Mouse (Mus musculus): ENCODE measurements at regions not wholly inside any gene's neighbourhood (a gene's known extent, or its start where the extent isn't known, plus 50 kb on each side); places are given as distances from the start of the nearest gene placed in this dataset.

- WGBS, result 85% methylated on average over 7 of the region's 7 CpGs
- no peak overlapping the region for H3K4me2 ChIP-seq (ENCODE audit: low read depth, severe bottlenecking)
- DNase-seq (ENCODE audit: low spot score) (no peak), ATAC-seq (ENCODE audit: insufficient number of reproducible peaks, low FRiP score, low TSS enrichment, low read depth) (no peak)
- H3K27me3 ChIP-seq (ENCODE audit: control insufficient read depth, insufficient read depth, low read length), result no peaks in the 10 kb centered on the region
- no peaks in the 10 kb centered on the region for H3K4me1 ChIP-seq (ENCODE audit: control insufficient read depth, insufficient read depth, low read length)
- H3K9ac ChIP-seq (ENCODE audit: low read length), result no peak overlapping the region
- no peaks in the 10 kb centered on the region for H3K9me3 ChIP-seq (ENCODE audit: control insufficient read depth, low read length)
- H3K4me3 ChIP-seq (ENCODE audit: low read depth, low read length), result no peak overlapping the region
- H3K36me3 ChIP-seq (ENCODE audit: control insufficient read depth, insufficient read depth, low read length), result no peaks in the 10 kb centered on the region
- H3K27ac ChIP-seq (replicated peaks; ENCODE audit: low read depth, low read length), result no peak overlapping the region
These were observed 401.0 kb downstream of the Vrk1 start for GRCm38 (mm10) chr12:106411075-106411474.

GRCm38 (mm10) chr12:106426631-106427030 lies 416.6 kb downstream of the Vrk1 start:
- H3K9me3 ChIP-seq (ENCODE audit: control insufficient read depth, low read length), result no peaks in the 10 kb centered on the region
- H3K27ac ChIP-seq (replicated peaks; ENCODE audit: low read depth, low read length), result no peak overlapping the region
- no peak overlapping the region for H3K4me2 ChIP-seq (ENCODE audit: low read depth, severe bottlenecking)
- ATAC-seq (ENCODE audit: insufficient number of reproducible peaks, low FRiP score, low TSS enrichment, low read depth) (no peak), DNase-seq (ENCODE audit: low spot score) (no peak)
- no peaks in the 10 kb centered on the region for H3K36me3 ChIP-seq (ENCODE audit: control insufficient read depth, insufficient read depth, low read length)
- no peak overlapping the region for H3K4me3 ChIP-seq (ENCODE audit: low read depth, low read length)
- no peak overlapping the region for H3K9ac ChIP-seq (ENCODE audit: low read length)
- H3K4me1 ChIP-seq (ENCODE audit: control insufficient read depth, insufficient read depth, low read length), result no peaks in the 10 kb centered on the region
- H3K27me3 ChIP-seq (ENCODE audit: control insufficient read depth, insufficient read depth, low read length), result no peaks in the 10 kb centered on the region
- 84% methylated on average over 4 of the region's 4 CpGs for WGBS

GRCm38 (mm10) chr12:106429991-106430390 lies 420.0 kb downstream of the Vrk1 start:
- no peaks in the 10 kb centered on the region for H3K27me3 ChIP-seq (ENCODE audit: control insufficient read depth, insufficient read depth, low read length)
- ATAC-seq (ENCODE audit: insufficient number of reproducible peaks, low FRiP score, low TSS enrichment, low read depth) (no peak), DNase-seq (ENCODE audit: low spot score) (no peak)
- no peaks in the 10 kb centered on the region for H3K36me3 ChIP-seq (ENCODE audit: control insufficient read depth, insufficient read depth, low read length)
- H3K4me3 ChIP-seq (ENCODE audit: low read depth, low read length), result no peak overlapping the region
- 36% methylated on average over 7 of the region's 7 CpGs for WGBS
- no peaks in the 10 kb centered on the region for H3K4me1 ChIP-seq (ENCODE audit: control insufficient read depth, insufficient read depth, low read length)
- no peaks in the 10 kb centered on the region for H3K9me3 ChIP-seq (ENCODE audit: control insufficient read depth, low read length)
- H3K4me2 ChIP-seq (ENCODE audit: low read depth, severe bottlenecking), result no peak overlapping the region
- H3K9ac ChIP-seq (ENCODE audit: low read length), result no peak overlapping the region
- H3K27ac ChIP-seq (replicated peaks; ENCODE audit: low read depth, low read length), result no peak overlapping the region

GRCm38 (mm10) chr12:106445151-106445550 lies 435.1 kb downstream of the Vrk1 start:
- Histone ChIP-seq H3K9me3 (ENCODE audit: control insufficient read depth, low read length) (no peaks in the 10 kb centered on the region), H3K36me3 (ENCODE audit: control insufficient read depth, insufficient read depth, low read length) (no peaks in the 10 kb centered on the region), H3K27ac (replicated peaks; ENCODE audit: low read depth, low read length) (no peak overlapping the region), H3K4me1 (ENCODE audit: control insufficient read depth, insufficient read depth, low read length) (no peaks in the 10 kb centered on the region), H3K27me3 (ENCODE audit: control insufficient read depth, insufficient read depth, low read length) (no peaks in the 10 kb centered on the region), H3K9ac (ENCODE audit: low read length) (no peak overlapping the region), H3K4me3 (ENCODE audit: low read depth, low read length) (no peak overlapping the region), H3K4me2 (ENCODE audit: low read depth, severe bottlenecking) (no peak overlapping the region)
- DNase-seq (ENCODE audit: low spot score) (no peak), ATAC-seq (ENCODE audit: insufficient number of reproducible peaks, low FRiP score, low TSS enrichment, low read depth) (no peak)
- WGBS, result 48% methylated on average over 7 of the region's 7 CpGs

GRCm38 (mm10) chr12:106445976-106446375 lies 435.9 kb downstream of the Vrk1 start:
- H3K9me3 ChIP-seq (ENCODE audit: control insufficient read depth, low read length), result no peaks in the 10 kb centered on the region
- no peaks in the 10 kb centered on the region for H3K4me1 ChIP-seq (ENCODE audit: control insufficient read depth, insufficient read depth, low read length)
- no peaks in the 10 kb centered on the region for H3K27me3 ChIP-seq (ENCODE audit: control insufficient read depth, insufficient read depth, low read length)
- ATAC-seq (ENCODE audit: insufficient number of reproducible peaks, low FRiP score, low TSS enrichment, low read depth) (no peak), DNase-seq (ENCODE audit: low spot score) (no peak)
- H3K4me3 ChIP-seq (ENCODE audit: low read depth, low read length), result no peak overlapping the region
- no peak overlapping the region for H3K27ac ChIP-seq (replicated peaks; ENCODE audit: low read depth, low read length)
- no peaks in the 10 kb centered on the region for H3K36me3 ChIP-seq (ENCODE audit: control insufficient read depth, insufficient read depth, low read length)
- H3K4me2 ChIP-seq (ENCODE audit: low read depth, severe bottlenecking), result no peak overlapping the region
- H3K9ac ChIP-seq (ENCODE audit: low read length), result no peak overlapping the region
- WGBS, result 62% methylated on average over 10 of the region's 10 CpGs

- ATAC-seq (ENCODE audit: insufficient number of reproducible peaks, low FRiP score, low TSS enrichment, low read depth), result no peak
These were observed 437.0 kb downstream of the Vrk1 start for GRCm38 (mm10) chr12:106446876-106447532.

GRCm38 (mm10) chr12:106448551-106448950 lies 438.5 kb downstream of the Vrk1 start:
- ATAC-seq (ENCODE audit: insufficient number of reproducible peaks, low FRiP score, low TSS enrichment, low read depth) (no peak), DNase-seq (ENCODE audit: low spot score) (no peak)
- no peak overlapping the region for H3K4me3 ChIP-seq (ENCODE audit: low read depth, low read length)
- H3K27me3 ChIP-seq (ENCODE audit: control insufficient read depth, insufficient read depth, low read length), result no peaks in the 10 kb centered on the region
- no peaks in the 10 kb centered on the region for H3K4me1 ChIP-seq (ENCODE audit: control insufficient read depth, insufficient read depth, low read length)
- H3K9me3 ChIP-seq (ENCODE audit: control insufficient read depth, low read length), result no peaks in the 10 kb centered on the region
- H3K9ac ChIP-seq (ENCODE audit: low read length), result no peak overlapping the region
- no peak overlapping the region for H3K4me2 ChIP-seq (ENCODE audit: low read depth, severe bottlenecking)
- H3K27ac ChIP-seq (replicated peaks; ENCODE audit: low read depth, low read length), result no peak overlapping the region
- 89% methylated on average over 6 of the region's 6 CpGs for WGBS
- no peaks in the 10 kb centered on the region for H3K36me3 ChIP-seq (ENCODE audit: control insufficient read depth, insufficient read depth, low read length)

More at GRCm38 (mm10) chr12:106446876-106447532, 437.0 kb downstream of the Vrk1 start:
- 72% methylated on average over 20 of the region's 20 CpGs for WGBS
- no peak for DNase-seq (ENCODE audit: low spot score)
- Histone ChIP-seq H3K4me1 (ENCODE audit: control insufficient read depth, insufficient read depth, low read length) (no peaks in the 10 kb centered on the region), H3K9ac (ENCODE audit: low read length) (no peak overlapping the region), H3K4me2 (ENCODE audit: low read depth, severe bottlenecking) (no peak overlapping the region), H3K9me3 (ENCODE audit: control insufficient read depth, low read length) (no peaks in the 10 kb centered on the region), H3K4me3 (ENCODE audit: low read depth, low read length) (no peak overlapping the region), H3K36me3 (ENCODE audit: control insufficient read depth, insufficient read depth, low read length) (no peaks in the 10 kb centered on the region), H3K27ac (replicated peaks; ENCODE audit: low read depth, low read length) (no peak overlapping the region), H3K27me3 (ENCODE audit: control insufficient read depth, insufficient read depth, low read length) (no peaks in the 10 kb centered on the region)

- Histone ChIP-seq H3K4me2 (ENCODE audit: low read depth, severe bottlenecking) (no peak overlapping the region), H3K4me1 (ENCODE audit: control insufficient read depth, insufficient read depth, low read length) (no peaks in the 10 kb centered on the region), H3K4me3 (ENCODE audit: low read depth, low read length) (no peak overlapping the region), H3K36me3 (ENCODE audit: control insufficient read depth, insufficient read depth, low read length) (no peaks in the 10 kb centered on the region), H3K9me3 (ENCODE audit: control insufficient read depth, low read length) (no peaks in the 10 kb centered on the region), H3K27me3 (ENCODE audit: control insufficient read depth, insufficient read depth, low read length) (no peaks in the 10 kb centered on the region), H3K27ac (replicated peaks; ENCODE audit: low read depth, low read length) (no peak overlapping the region), H3K9ac (ENCODE audit: low read length) (no peak overlapping the region)
- 87% methylated on average over 13 of the region's 13 CpGs for WGBS
- DNase-seq (ENCODE audit: low spot score) (no peak), ATAC-seq (ENCODE audit: insufficient number of reproducible peaks, low FRiP score, low TSS enrichment, low read depth) (no peak)
These were observed 443.5 kb downstream of the Vrk1 start for GRCm38 (mm10) chr12:106453491-106453890.

GRCm38 (mm10) chr12:106458215-106458614 lies 448.2 kb downstream of the Vrk1 start:
- Histone ChIP-seq H3K27me3 (ENCODE audit: control insufficient read depth, insufficient read depth, low read length) (no peaks in the 10 kb centered on the region), H3K4me3 (ENCODE audit: low read depth, low read length) (no peak overlapping the region), H3K4me2 (ENCODE audit: low read depth, severe bottlenecking) (no peak overlapping the region), H3K36me3 (ENCODE audit: control insufficient read depth, insufficient read depth, low read length) (no peaks in the 10 kb centered on the region), H3K9me3 (ENCODE audit: control insufficient read depth, low read length) (no peaks in the 10 kb centered on the region), H3K4me1 (ENCODE audit: control insufficient read depth, insufficient read depth, low read length) (no peaks in the 10 kb centered on the region), H3K27ac (replicated peaks; ENCODE audit: low read depth, low read length) (no peak overlapping the region), H3K9ac (ENCODE audit: low read length) (no peak overlapping the region)
- no peak for DNase-seq (ENCODE audit: low spot score)
- no peak for ATAC-seq (ENCODE audit: insufficient number of reproducible peaks, low FRiP score, low TSS enrichment, low read depth)
- WGBS, result 61% methylated on average over 6 of the region's 6 CpGs

Data from limb, embryonic 11.5 days (tissue).